Mouse (Mus musculus) E14TG2a.4 (cell line): Measurements from ENCODE around the gene Hcrtr1.
A peak's percentile ranks its signal among the peaks of the same experiment; 100 is the strongest.

ENCODE experiments used
- H3K27me3 ChIP-seq: 2 replicates; pipeline ENCODE4 v1.6.1; 2014; ENCODE audit warnings: low read length, control low read depth; ENCODE audit not compliant: insufficient read depth
- H3K36me3 ChIP-seq: 2 replicates; pipeline ENCODE4 v1.6.1; 2014; ENCODE audit warnings: low read length, control low read depth; ENCODE audit not compliant: insufficient read depth
- H3K4me1 ChIP-seq: replicated peaks from 2 replicates; pipeline ENCODE4 v1.6.1; 2014; ENCODE audit warnings: low read depth, low read length, control low read depth
- H3K4me3 ChIP-seq: replicated peaks from 2 replicates; pipeline ENCODE4 v1.5.1; 2014; ENCODE audit warnings: mild to moderate bottlenecking, low read length
- H3K9me3 ChIP-seq: 2 replicates; pipeline ENCODE4 v1.6.1; 2014; ENCODE audit warnings: low read length, control low read depth
- CTCF ChIP-seq: conservative IDR thresholded peaks from 2 replicates; pipeline ENCODE4 v1.5.1; 2014; ENCODE audit warnings: low read length
- NANOG ChIP-seq: IDR thresholded peaks from 2 replicates; pipeline ENCODE4 v1.6.1; 2014; ENCODE audit warnings: borderline replicate concordance, low read length, mixed read lengths
- POU5F1 ChIP-seq: IDR thresholded peaks from 2 replicates; pipeline ENCODE4 v1.6.1; 2014; ENCODE audit warnings: low read length, borderline replicate concordance

Hcrtr1 gene

GRCm38 (mm10) chr4:130170362-130170761, 31.2 kb upstream of the Hcrtr1 start:
- Histone ChIP-seq H3K9me3 (no peaks in the 10 kb centered on the region), H3K4me1 (peaks cover 84% of the 10 kb centered on the region), H3K4me3 (no peak overlapping the region), H3K27me3 (peaks cover 82% of the 10 kb centered on the region), H3K36me3 (no peaks in the 10 kb centered on the region)
- no peak for TF ChIP-seq POU5F1
- no peak for TF ChIP-seq NANOG
- no peak for TF ChIP-seq CTCF

DNA sequence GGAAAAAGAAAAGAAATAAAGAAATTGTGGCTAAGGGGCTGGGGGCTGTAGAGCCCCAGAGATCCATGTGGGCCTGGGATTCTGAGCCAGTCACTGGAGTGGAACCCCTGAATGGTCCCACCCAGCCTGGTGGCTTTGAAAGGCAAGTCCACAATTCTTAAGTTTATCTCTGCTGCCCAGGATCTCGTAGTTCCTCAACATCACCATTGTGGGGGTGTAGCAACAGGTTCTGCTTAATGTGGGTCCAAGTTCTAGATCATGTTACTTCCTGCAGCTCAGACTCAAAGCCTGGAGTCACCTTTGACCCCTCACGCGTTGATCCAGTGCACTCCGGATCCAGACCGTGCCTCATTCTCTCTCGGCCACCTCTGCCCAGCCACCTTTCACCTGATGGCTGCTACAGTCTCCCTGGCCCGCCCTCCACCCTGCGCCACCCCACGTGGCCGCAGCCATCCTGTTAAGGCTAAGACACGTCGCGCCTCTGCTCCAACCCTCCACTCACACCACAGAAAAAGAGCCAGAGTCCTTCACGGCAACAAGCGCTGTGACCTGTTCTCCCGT, 30.3 kb upstream of the Hcrtr1 start:
- Histone ChIP-seq H3K9me3 (no peaks in the 10 kb centered on the region), H3K4me1 (peaks cover 75% of the 10 kb centered on the region), H3K4me3 (0 out of 2 replicates have a peak overlapping the region, but pooled peaks have one; percentile 1), H3K27me3 (peaks cover 86% of the 10 kb centered on the region), H3K36me3 (no peaks in the 10 kb centered on the region)
- no peak for TF ChIP-seq POU5F1
- TF ChIP-seq NANOG, result no peak

- no peak for TF ChIP-seq NANOG
- no peak for TF ChIP-seq POU5F1
- no peak for TF ChIP-seq CTCF
- no peaks in the 10 kb centered on the region for H3K9me3 ChIP-seq
Observed at GRCm38 (mm10) chr4:130168280-130169183, 29.4 kb upstream of the Hcrtr1 start.

GRCm38 (mm10) chr4:130167814-130168213, 28.7 kb upstream of the Hcrtr1 start:
- Histone ChIP-seq H3K36me3 (no peaks in the 10 kb centered on the region), H3K27me3 (peaks cover 86% of the 10 kb centered on the region), H3K4me1 (peaks cover 75% of the 10 kb centered on the region), H3K4me3 (peak overlapping the region; percentile 54), H3K9me3 (no peaks in the 10 kb centered on the region)
- TF ChIP-seq POU5F1 (no peak), CTCF (no peak), NANOG (no peak)

More at GRCm38 (mm10) chr4:130168280-130169183, 29.4 kb upstream of the Hcrtr1 start:
- H3K4me1 ChIP-seq, result peaks cover 74% of the 10 kb centered on the region
- no peaks in the 10 kb centered on the region for H3K36me3 ChIP-seq
- 0 out of 2 replicates have a peak overlapping the region, but pooled peaks have one; percentile 4 for H3K4me3 ChIP-seq
- H3K27me3 ChIP-seq, result peaks cover 86% of the 10 kb centered on the region

- no peaks in the 10 kb centered on the region for H3K9me3 ChIP-seq
- H3K4me1 ChIP-seq, result peaks cover 71% of the 10 kb centered on the region
- H3K27me3 ChIP-seq, result peaks cover 86% of the 10 kb centered on the region
- peak overlapping the region; percentile 54 for H3K4me3 ChIP-seq
- H3K36me3 ChIP-seq, result no peaks in the 10 kb centered on the region
- TF ChIP-seq CTCF, result no peak
- no peak for TF ChIP-seq NANOG
Observed at GRCm38 (mm10) chr4:130167321-130167720, 28.2 kb upstream of the Hcrtr1 start.

- no peak for TF ChIP-seq POU5F1
- TF ChIP-seq CTCF, result no peak
- no peak for TF ChIP-seq NANOG
- Histone ChIP-seq H3K27me3 (peaks cover 87% of the 10 kb centered on the region), H3K36me3 (no peaks in the 10 kb centered on the region), H3K4me3 (no peak overlapping the region), H3K9me3 (no peaks in the 10 kb centered on the region), H3K4me1 (peaks cover 65% of the 10 kb centered on the region)
Observed at GRCm38 (mm10) chr4:130166592-130166991, 27.4 kb upstream of the Hcrtr1 start.

DNA sequence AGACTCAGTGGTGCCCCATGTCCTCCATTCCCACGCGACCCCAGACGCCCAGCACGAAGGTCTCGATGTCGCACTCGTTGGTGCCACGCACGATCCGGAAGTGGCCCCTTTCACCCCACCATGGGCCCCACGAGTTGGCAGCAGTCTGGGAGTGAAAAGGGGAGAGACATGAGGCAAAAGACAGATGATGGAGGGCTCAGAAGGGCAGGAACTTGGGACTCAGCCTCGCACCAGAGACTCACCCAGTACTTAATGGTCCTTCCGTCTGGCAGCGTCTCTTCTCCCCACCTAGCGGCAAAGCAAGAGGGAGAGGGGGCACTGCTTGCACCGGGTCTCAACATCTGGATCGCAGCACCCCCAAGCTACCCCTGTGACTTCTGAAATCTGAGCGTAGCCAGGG, 26.9 kb upstream of the Hcrtr1 start:
- Histone ChIP-seq H3K27me3 (peaks cover 87% of the 10 kb centered on the region), H3K36me3 (no peaks in the 10 kb centered on the region), H3K4me1 (peaks cover 61% of the 10 kb centered on the region), H3K4me3 (0 out of 2 replicates have a peak overlapping the region, but pooled peaks have one; percentile 26), H3K9me3 (no peaks in the 10 kb centered on the region)
- TF ChIP-seq CTCF (no peak), POU5F1 (no peak), NANOG (no peak)

DNA sequence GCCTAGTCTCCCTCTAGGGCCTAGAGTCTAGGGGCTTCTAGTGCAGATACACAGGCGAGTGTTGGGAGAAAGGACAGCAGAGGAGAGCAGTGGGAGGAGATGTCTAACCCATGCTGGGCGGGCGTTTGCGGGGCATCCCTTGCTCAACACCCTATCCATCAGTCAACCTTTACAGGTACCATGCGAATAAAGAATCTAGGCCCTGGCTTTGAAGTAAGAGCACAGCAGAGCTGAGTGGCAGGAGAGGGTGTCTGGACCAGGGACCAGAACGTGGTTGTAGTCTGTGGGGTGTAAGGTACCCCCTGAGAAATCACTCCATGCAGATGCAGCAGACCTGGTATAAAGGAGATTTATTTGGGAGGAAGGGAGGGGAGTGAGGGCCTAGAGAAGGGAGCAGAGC, 25.0 kb upstream of the Hcrtr1 start:
- H3K4me1 ChIP-seq, result peaks cover 51% of the 10 kb centered on the region
- H3K4me3 ChIP-seq, result peak overlapping the region; percentile 68; the same call in 1 of the 2 replicates
- no peaks in the 10 kb centered on the region for H3K9me3 ChIP-seq
- TF ChIP-seq NANOG, result no peak
- no peak for TF ChIP-seq CTCF
- TF ChIP-seq POU5F1, result no peak
- peaks cover 89% of the 10 kb centered on the region for H3K27me3 ChIP-seq
- no peaks in the 10 kb centered on the region for H3K36me3 ChIP-seq
